Mouse (Mus musculus): ENCODE measurements around the gene Vamp5. TPM values are rescaled to one million over a fixed set of nuclear protein-coding genes. Genes with fewer than 3 reads are reported as not detected.

The Vamp5 gene
- polyA plus RNA-seq, 1 experiment: 24.0 TPM

GRCm38 (mm10) chr6:72364009-72364408 is 16.3 kb downstream of the Vamp5 start:
- Histone ChIP-seq H3K36me3 (ENCODE audit: control insufficient read depth, insufficient read depth, low read length) (peaks cover 13% of the 10 kb centered on the region; the same call in 1 of the 2 replicates), H3K27ac (ENCODE audit: control insufficient read depth, insufficient read depth, low read length) (no peak overlapping the region), H3K4me3 (ENCODE audit: control insufficient read depth, insufficient read depth, low read length) (no peak overlapping the region), H3K27me3 (ENCODE audit: control insufficient read depth, insufficient read depth, low read length) (no peaks in the 10 kb centered on the region), H3K4me1 (replicated peaks; ENCODE audit: control insufficient read depth, insufficient read depth, low read length) (peaks cover 11% of the 10 kb centered on the region)
- TF ChIP-seq CTCF (IDR thresholded peaks at IDR 0.05; ENCODE audit: borderline replicate concordance, control insufficient read depth, extremely low read depth, insufficient read depth, low read length, poor library complexity) (no peak), POLR2A (IDR thresholded peaks at IDR 0.05; ENCODE audit: control insufficient read depth, extremely low read depth, insufficient read depth, low read length, poor library complexity) (no peak)
- no peak for DNase-seq
- 62% methylated on average over 7 of the region's 7 CpGs for WGBS

GRCm38 (mm10) chr6:72362132-72363028 is 17.9 kb downstream of the Vamp5 start:
- Histone ChIP-seq H3K27me3 (ENCODE audit: control insufficient read depth, insufficient read depth, low read length) (no peaks in the 10 kb centered on the region), H3K4me3 (ENCODE audit: control insufficient read depth, insufficient read depth, low read length) (peak overlapping the region; percentile 70), H3K36me3 (ENCODE audit: control insufficient read depth, insufficient read depth, low read length) (peaks cover 13% of the 10 kb centered on the region; the same call in 1 of the 2 replicates), H3K27ac (ENCODE audit: control insufficient read depth, insufficient read depth, low read length) (peak overlapping the region; percentile 79), H3K4me1 (replicated peaks; ENCODE audit: control insufficient read depth, insufficient read depth, low read length) (peaks cover 11% of the 10 kb centered on the region)
- TF ChIP-seq POLR2A (IDR thresholded peaks at IDR 0.05; ENCODE audit: control insufficient read depth, extremely low read depth, insufficient read depth, low read length, poor library complexity) (peak; percentile 73), CTCF (IDR thresholded peaks at IDR 0.05; ENCODE audit: borderline replicate concordance, control insufficient read depth, extremely low read depth, insufficient read depth, low read length, poor library complexity) (no peak)
- DNase-seq: peak; percentile 97
- under 1% methylated on average over 42 of the region's 42 CpGs for WGBS

- TF ChIP-seq POLR2A (IDR thresholded peaks at IDR 0.05; ENCODE audit: control insufficient read depth, extremely low read depth, insufficient read depth, low read length, poor library complexity): no peak
- no peak for TF ChIP-seq CTCF (IDR thresholded peaks at IDR 0.05; ENCODE audit: borderline replicate concordance, control insufficient read depth, extremely low read depth, insufficient read depth, low read length, poor library complexity)
- no peaks in the 10 kb centered on the region for H3K27me3 ChIP-seq (ENCODE audit: control insufficient read depth, insufficient read depth, low read length)
- H3K4me1 ChIP-seq (replicated peaks; ENCODE audit: control insufficient read depth, insufficient read depth, low read length): peaks cover 9% of the 10 kb centered on the region
- no peak overlapping the region for H3K4me3 ChIP-seq (ENCODE audit: control insufficient read depth, insufficient read depth, low read length)
- H3K27ac ChIP-seq (ENCODE audit: control insufficient read depth, insufficient read depth, low read length): no peak overlapping the region
- WGBS: 66% methylated on average over 5 of the region's 5 CpGs
- no peak for DNase-seq
- H3K36me3 ChIP-seq (ENCODE audit: control insufficient read depth, insufficient read depth, low read length): peaks cover 13% of the 10 kb centered on the region; the same call in 1 of the 2 replicates
Observed at GRCm38 (mm10) chr6:72361121-72361551, 19.1 kb downstream of the Vamp5 start.

GRCm38 (mm10) chr6:72360599-72360935 is 19.7 kb downstream of the Vamp5 start:
- TF ChIP-seq POLR2A (IDR thresholded peaks at IDR 0.05; ENCODE audit: control insufficient read depth, extremely low read depth, insufficient read depth, low read length, poor library complexity) (no peak), CTCF (IDR thresholded peaks at IDR 0.05; ENCODE audit: borderline replicate concordance, control insufficient read depth, extremely low read depth, insufficient read depth, low read length, poor library complexity) (no peak)
- DNase-seq: no peak
- Histone ChIP-seq H3K27me3 (ENCODE audit: control insufficient read depth, insufficient read depth, low read length) (peaks cover 2% of the 10 kb centered on the region; the same call in 1 of the 2 replicates), H3K27ac (ENCODE audit: control insufficient read depth, insufficient read depth, low read length) (no peak overlapping the region), H3K4me1 (replicated peaks; ENCODE audit: control insufficient read depth, insufficient read depth, low read length) (peaks cover 11% of the 10 kb centered on the region), H3K4me3 (ENCODE audit: control insufficient read depth, insufficient read depth, low read length) (no peak overlapping the region), H3K36me3 (ENCODE audit: control insufficient read depth, insufficient read depth, low read length) (peaks cover 13% of the 10 kb centered on the region; the same call in 1 of the 2 replicates)
- 95% methylated on average over 7 of the region's 7 CpGs for WGBS

- TF ChIP-seq POLR2A (IDR thresholded peaks at IDR 0.05; ENCODE audit: control insufficient read depth, extremely low read depth, insufficient read depth, low read length, poor library complexity) (no peak), CTCF (IDR thresholded peaks at IDR 0.05; ENCODE audit: borderline replicate concordance, control insufficient read depth, extremely low read depth, insufficient read depth, low read length, poor library complexity) (no peak)
- no peak overlapping the region for H3K4me3 ChIP-seq (ENCODE audit: control insufficient read depth, insufficient read depth, low read length)
- peaks cover 17% of the 10 kb centered on the region for H3K4me1 ChIP-seq (replicated peaks; ENCODE audit: control insufficient read depth, insufficient read depth, low read length)
- peaks cover 4% of the 10 kb centered on the region; the same call in 1 of the 2 replicates for H3K27me3 ChIP-seq (ENCODE audit: control insufficient read depth, insufficient read depth, low read length)
- 97% methylated on average over 11 of the region's 11 CpGs for WGBS
- H3K36me3 ChIP-seq (ENCODE audit: control insufficient read depth, insufficient read depth, low read length): peaks cover 13% of the 10 kb centered on the region; the same call in 1 of the 2 replicates
- H3K27ac ChIP-seq (ENCODE audit: control insufficient read depth, insufficient read depth, low read length): no peak overlapping the region
- no peak for DNase-seq
Observed at GRCm38 (mm10) chr6:72359891-72360598, 20.2 kb downstream of the Vamp5 start.

- Histone ChIP-seq H3K27ac (ENCODE audit: control insufficient read depth, insufficient read depth, low read length) (no peak overlapping the region), H3K4me1 (replicated peaks; ENCODE audit: control insufficient read depth, insufficient read depth, low read length) (peaks cover 20% of the 10 kb centered on the region), H3K27me3 (ENCODE audit: control insufficient read depth, insufficient read depth, low read length) (peaks cover 4% of the 10 kb centered on the region; the same call in 1 of the 2 replicates), H3K4me3 (ENCODE audit: control insufficient read depth, insufficient read depth, low read length) (no peak overlapping the region), H3K36me3 (ENCODE audit: control insufficient read depth, insufficient read depth, low read length) (peaks cover 13% of the 10 kb centered on the region; the same call in 1 of the 2 replicates)
- no peak for DNase-seq
- no peak for TF ChIP-seq CTCF (IDR thresholded peaks at IDR 0.05; ENCODE audit: borderline replicate concordance, control insufficient read depth, extremely low read depth, insufficient read depth, low read length, poor library complexity)
- TF ChIP-seq POLR2A (IDR thresholded peaks at IDR 0.05; ENCODE audit: control insufficient read depth, extremely low read depth, insufficient read depth, low read length, poor library complexity): no peak
- WGBS: 83% methylated on average over 2 of the region's 2 CpGs
Observed at GRCm38 (mm10) chr6:72359343-72359742, 20.9 kb downstream of the Vamp5 start.
